Mouse (Mus musculus) kidney, postnatal 0 days (tissue): ENCODE measurements around the gene S100a2. TPM values are rescaled to one million over a fixed set of nuclear protein-coding genes. Genes with fewer than 3 reads are reported as not detected.

ENCODE experiments used
- ATAC-seq: fragments of 200-750 bp; cut with Nextera tagmentation; replicated peaks from 2 replicates; pipeline ENCODE4 v1.8.0; 2017; ENCODE audit warnings: low read depth, moderate number of reproducible peaks, moderate TSS enrichment, moderate library complexity; ENCODE audit not compliant: low FRiP score
- DNase-seq: peaks from one replicate; pipeline ENCODE4 v3.0.0-alpha.2; 2016; ENCODE audit warnings: low spot score
- H3K27ac ChIP-seq: fragments of 300-500 bp; sonication (generic); 2 replicates; pipeline ENCODE4 v1.5.1; 2014; ENCODE audit warnings: mild to moderate bottlenecking
- H3K27me3 ChIP-seq: fragments of 300-500 bp; sonication (generic); 2 replicates; pipeline ENCODE4 v1.6.1; 2014; ENCODE audit warnings: low read length, mixed read lengths; ENCODE audit not compliant: insufficient read depth
- H3K36me3 ChIP-seq: fragments of 300-500 bp; sonication (generic); 2 replicates; pipeline ENCODE4 v1.6.1; 2014; ENCODE audit warnings: low read length, mixed read lengths; ENCODE audit not compliant: insufficient read depth
- H3K4me1 ChIP-seq: fragments of 300-500 bp; sonication (generic); replicated peaks from 2 replicates; pipeline ENCODE4 v1.6.1; 2014; ENCODE audit warnings: antibody characterized with exemption, low read length, mixed read lengths; ENCODE audit not compliant: insufficient read depth
- H3K4me2 ChIP-seq: fragments of 300-500 bp; sonication (generic); 2 replicates; pipeline ENCODE4 v1.6.1; 2014; ENCODE audit warnings: mild to moderate bottlenecking, low read length, moderate library complexity, mixed read lengths
- H3K4me3 ChIP-seq: fragments of 300-500 bp; sonication (generic); replicated peaks from 2 replicates; pipeline ENCODE4 v1.5.1; 2014; ENCODE audit warnings: low read depth, low read length
- H3K9ac ChIP-seq: fragments of 300-500 bp; sonication (generic); 2 replicates; pipeline ENCODE4 v1.6.1; 2014; ENCODE audit warnings: low read depth, low read length
- H3K9me3 ChIP-seq: fragments of 300-500 bp; sonication (generic); replicated peaks from 2 replicates; pipeline ENCODE4 v1.6.1; 2016; ENCODE audit warnings: low read length, inconsistent platforms, mixed read lengths
- CTCF ChIP-seq: IDR thresholded peaks from 2 replicates; pipeline ENCODE4 v1.5.1; 2016; ENCODE audit warnings: antibody characterized with exemption, low read depth, mild to moderate bottlenecking, moderate library complexity
- WGBS: fragments of 180-500 bp; shearing (Covaris S2); extraction: QIAGEN DNeasy Blood & Tissue Kit; methylation state at CpG from one replicate; pipeline ENCODE4 v1.1.7; 2014; 5-methylcytosine and 5-hydroxymethylcytosine counted together
- polyA plus RNA-seq: library from polyadenylated mRNA; unstranded; fragments of >200 nt; fragmentation: Nextera tagmentation; extraction: Ambion mirVana; gene quantifications from 2 replicates; pipeline ENCODE4 v1.2.1, GENCODE M21; 2015

S100a2 gene
- polyA plus RNA-seq, 1 experiment from 2014 or later = not detected

- H3K9me3 ChIP-seq = no peaks in the 10 kb centered on the region
- peak; percentile 88 for TF ChIP-seq CTCF
- H3K4me1 ChIP-seq = peaks cover 8% of the 10 kb centered on the region
- H3K4me3 ChIP-seq = no peak overlapping the region
- no peak overlapping the region for H3K27ac ChIP-seq
- peak; percentile 77 for ATAC-seq
- no peaks in the 10 kb centered on the region for H3K36me3 ChIP-seq
- H3K27me3 ChIP-seq = no peaks in the 10 kb centered on the region
- peak; percentile 93 for DNase-seq
- WGBS = 5% methylated on average over 7 of the region's 7 CpGs
- H3K9ac ChIP-seq = no peak overlapping the region
- peak overlapping the region; percentile 72; the same call in 1 of the 2 replicates for H3K4me2 ChIP-seq
These were observed 25.4 kb downstream of the S100a2 start for GRCm38 (mm10) chr3:90615415-90615814.

- Histone ChIP-seq H3K27ac (no peak overlapping the region), H3K4me2 (no peak overlapping the region), H3K27me3 (no peaks in the 10 kb centered on the region), H3K9ac (no peak overlapping the region), H3K36me3 (no peaks in the 10 kb centered on the region), H3K9me3 (no peaks in the 10 kb centered on the region), H3K4me1 (peaks cover 8% of the 10 kb centered on the region), H3K4me3 (no peak overlapping the region)
- no peak for TF ChIP-seq CTCF
- ATAC-seq (no peak), DNase-seq (no peak)
- 71% methylated on average over 1 of the region's 1 CpGs for WGBS
These were observed 25.9 kb downstream of the S100a2 start for GRCm38 (mm10) chr3:90615911-90616310.

DNA sequence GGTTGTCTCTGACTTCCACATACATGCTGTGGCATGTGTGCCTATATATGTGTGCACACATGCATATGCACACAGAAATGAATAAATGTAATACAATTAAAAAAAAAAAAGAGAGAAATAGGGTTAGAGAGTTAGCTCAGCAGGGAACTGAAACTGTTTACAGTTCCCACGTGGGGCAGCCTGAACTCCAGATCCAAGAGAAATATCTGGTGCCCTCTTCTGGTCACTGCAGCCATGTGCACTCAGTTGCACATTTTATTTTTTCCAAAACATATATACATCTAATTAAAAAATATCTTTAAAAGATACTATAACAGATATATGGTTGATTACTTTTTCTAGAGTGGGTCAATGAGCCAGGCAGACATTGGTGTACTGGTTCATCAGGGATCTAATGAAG lies 27.5 kb downstream of the S100a2 start:
- 10% methylated on average over 1 of the region's 1 CpGs for WGBS

DNA sequence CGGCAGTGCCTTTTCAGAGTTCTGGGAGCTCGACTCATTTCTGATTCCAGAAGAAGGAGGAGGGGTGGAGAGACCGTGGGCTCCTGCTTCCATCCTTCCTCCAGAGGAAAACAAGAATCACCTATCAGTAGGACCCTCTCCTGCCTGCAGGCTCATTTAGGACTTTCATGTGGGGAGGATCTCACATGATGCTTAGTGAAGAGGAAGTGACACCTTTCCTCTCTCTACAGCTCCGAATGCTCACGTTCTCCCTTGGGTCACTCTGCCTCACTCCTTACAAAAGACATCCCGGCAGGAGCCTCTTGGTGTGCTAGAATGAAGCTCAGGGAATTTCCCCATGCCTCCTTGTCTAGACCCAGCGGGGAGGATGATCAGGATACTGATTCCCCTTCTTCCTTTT lies 31.5 kb downstream of the S100a2 start:
- Histone ChIP-seq H3K9ac (no peak overlapping the region), H3K4me2 (no peak overlapping the region), H3K36me3 (no peaks in the 10 kb centered on the region), H3K4me3 (no peak overlapping the region), H3K27ac (no peak overlapping the region), H3K9me3 (no peaks in the 10 kb centered on the region), H3K4me1 (no peaks in the 10 kb centered on the region), H3K27me3 (no peaks in the 10 kb centered on the region)
- 50% methylated on average over 7 of the region's 7 CpGs for WGBS
- DNase-seq (no peak), ATAC-seq (no peak)
- no peak for TF ChIP-seq CTCF

More for the DNA sequence above, 27.5 kb downstream of the S100a2 start:
- Histone ChIP-seq H3K9ac (no peak overlapping the region), H3K4me3 (no peak overlapping the region), H3K9me3 (no peaks in the 10 kb centered on the region), H3K27me3 (no peaks in the 10 kb centered on the region), H3K4me1 (peaks cover 5% of the 10 kb centered on the region), H3K27ac (no peak overlapping the region), H3K36me3 (no peaks in the 10 kb centered on the region), H3K4me2 (no peak overlapping the region)
- TF ChIP-seq CTCF = peak; percentile 42; the same call in 1 of the 2 replicates
- no peak for ATAC-seq
- no peak for DNase-seq

DNA sequence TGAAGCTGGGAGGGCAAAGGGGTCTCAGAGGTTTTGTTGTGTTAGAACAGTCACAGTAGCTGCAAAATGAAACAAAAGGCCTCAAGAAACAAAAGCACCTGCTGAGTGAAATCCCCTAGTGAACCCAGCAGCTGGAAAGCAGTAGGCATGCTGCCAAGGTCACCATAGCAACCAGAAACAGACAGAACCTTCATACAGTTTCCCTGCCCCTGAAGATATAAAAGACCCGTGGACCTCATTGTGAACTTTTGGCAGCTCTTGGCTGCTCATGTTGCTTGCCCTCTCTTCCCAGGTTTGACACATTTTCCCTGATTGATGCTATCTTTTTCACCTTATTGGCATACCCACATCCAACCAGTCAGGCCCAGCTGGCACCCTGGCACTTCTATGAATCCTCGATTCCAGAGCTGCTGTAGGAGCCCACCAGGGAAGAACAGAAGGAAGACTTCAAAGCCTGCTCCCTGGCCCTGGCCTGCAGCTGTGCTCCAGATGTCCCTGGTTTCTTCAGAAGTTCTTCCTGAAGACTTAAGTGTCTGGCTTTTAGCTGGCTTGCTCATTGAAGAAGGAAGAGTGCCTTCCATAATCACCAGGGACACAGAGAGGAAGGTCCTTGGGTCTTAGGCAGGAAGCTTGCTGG lies 33.5 kb downstream of the S100a2 start:
- TF ChIP-seq CTCF = no peak
- Histone ChIP-seq H3K9me3 (no peaks in the 10 kb centered on the region), H3K4me1 (no peaks in the 10 kb centered on the region), H3K27ac (no peak overlapping the region), H3K27me3 (no peaks in the 10 kb centered on the region), H3K36me3 (no peaks in the 10 kb centered on the region), H3K9ac (no peak overlapping the region), H3K4me3 (no peak overlapping the region), H3K4me2 (no peak overlapping the region)
- 17% methylated on average over 2 of the region's 2 CpGs for WGBS
- no peak for ATAC-seq
- DNase-seq = peak; percentile 68

DNA sequence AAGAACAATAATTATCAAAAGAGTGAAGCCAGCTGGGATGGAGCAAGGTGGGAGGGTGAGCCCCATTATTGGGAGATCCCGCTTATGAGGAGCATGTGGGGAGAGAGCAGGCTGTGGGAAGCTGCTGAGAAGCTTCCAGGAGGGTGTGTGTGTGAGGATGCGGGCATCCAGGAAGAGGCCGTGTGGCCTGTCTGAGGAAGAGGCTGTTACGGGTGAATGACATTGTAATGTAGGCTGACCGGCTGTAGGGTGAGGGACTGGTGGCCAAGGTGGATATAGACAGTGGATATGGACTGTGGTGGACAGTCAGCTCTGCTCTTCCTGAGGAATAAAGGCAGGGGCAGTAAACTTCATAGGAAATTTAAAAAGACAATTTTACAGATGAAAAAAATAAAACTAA lies 35.4 kb downstream of the S100a2 start:
- Histone ChIP-seq H3K27me3 (no peaks in the 10 kb centered on the region), H3K4me1 (no peaks in the 10 kb centered on the region), H3K4me2 (no peak overlapping the region), H3K36me3 (no peaks in the 10 kb centered on the region), H3K4me3 (no peak overlapping the region), H3K27ac (no peak overlapping the region), H3K9ac (no peak overlapping the region), H3K9me3 (no peaks in the 10 kb centered on the region)
- no peak for DNase-seq
- no peak for TF ChIP-seq CTCF
- 65% methylated on average over 5 of the region's 5 CpGs for WGBS
- ATAC-seq = 0 out of 2 replicates have a peak, but pooled peaks have one; percentile 23
